Mouse (Mus musculus): ENCODE measurements at regions not wholly inside any gene's neighbourhood (a gene's known extent, or its start where the extent isn't known, plus 50 kb on each side); places are given as distances from the start of the nearest gene placed in this dataset.

DNA sequence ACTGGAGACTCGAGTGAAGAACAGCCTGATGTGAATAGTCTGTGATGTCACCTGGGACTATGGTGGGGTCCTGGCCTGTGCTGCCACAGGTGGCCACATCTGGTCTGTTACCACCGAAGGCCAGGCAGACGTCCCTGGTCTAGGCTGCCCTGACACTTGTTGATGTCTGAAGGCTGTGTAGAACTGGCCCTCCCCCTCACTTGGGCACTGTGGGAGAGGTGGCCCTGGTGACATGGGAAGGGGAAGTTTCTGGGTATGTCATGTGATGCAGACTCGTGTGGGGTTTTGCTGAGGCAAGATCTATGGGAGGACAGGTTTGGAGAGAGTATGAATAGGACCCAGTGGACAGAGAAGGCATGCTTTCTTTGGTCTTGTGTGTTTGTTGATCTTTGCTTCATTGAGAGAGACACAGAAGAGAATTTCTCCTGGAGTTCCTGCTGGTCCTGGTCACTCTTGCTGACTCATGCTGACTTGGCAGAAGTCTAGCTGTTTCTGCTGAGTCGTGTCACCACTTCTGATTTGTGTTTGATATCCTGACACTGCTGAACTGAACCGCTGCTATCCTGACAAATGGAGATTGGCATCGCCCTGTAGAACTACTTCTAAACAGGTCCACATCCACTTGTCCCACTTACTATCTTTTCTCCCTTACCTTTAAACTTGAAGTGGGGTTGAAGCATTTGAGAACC is 79.9 kb upstream of the A430005L14Rik start:
- Histone ChIP-seq H3K27ac (no peak overlapping the region), H3K36me3 (no peaks in the 10 kb centered on the region), H3K4me3 (no peak overlapping the region), H3K4me2 (no peak overlapping the region), H3K27me3 (no peaks in the 10 kb centered on the region), H3K4me1 (replicated peaks) (no peaks in the 10 kb centered on the region), H3K9ac (no peak overlapping the region), H3K9me3 (replicated peaks) (no peaks in the 10 kb centered on the region)
- no peak for ATAC-seq (replicated peaks; ENCODE audit: insufficient number of reproducible peaks, insufficient read depth, low FRiP score, low read depth)
- 68% methylated on average over 7 of the region's 7 CpGs for WGBS

DNA sequence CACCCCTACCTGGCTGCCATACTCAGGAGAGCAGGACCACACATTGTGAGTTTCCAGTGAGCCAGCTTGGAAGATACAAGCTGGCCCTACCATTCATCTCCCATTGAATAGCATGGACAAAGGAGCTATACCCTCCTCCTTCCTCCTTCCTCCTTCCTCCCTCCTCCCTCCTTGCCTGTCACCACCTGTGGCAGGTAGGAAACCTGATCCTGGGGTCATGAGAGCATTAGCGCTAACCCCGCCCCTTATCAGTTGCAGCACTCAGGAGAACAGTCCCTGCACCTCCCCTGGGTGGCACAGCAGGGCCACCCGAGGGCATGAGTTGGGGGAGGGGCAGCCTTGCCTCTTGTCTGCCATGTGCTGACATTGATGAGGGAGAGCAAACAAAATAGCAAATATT is 74.0 kb upstream of the A430005L14Rik start:
- Histone ChIP-seq H3K4me2 (no peak overlapping the region), H3K4me3 (no peak overlapping the region), H3K36me3 (no peaks in the 10 kb centered on the region), H3K27me3 (no peaks in the 10 kb centered on the region), H3K9ac (no peak overlapping the region), H3K4me1 (replicated peaks) (no peaks in the 10 kb centered on the region), H3K27ac (no peak overlapping the region), H3K9me3 (replicated peaks) (no peaks in the 10 kb centered on the region)
- WGBS: 17% methylated on average over 3 of the region's 3 CpGs
- no peak for ATAC-seq (replicated peaks; ENCODE audit: insufficient number of reproducible peaks, insufficient read depth, low FRiP score, low read depth)

DNA sequence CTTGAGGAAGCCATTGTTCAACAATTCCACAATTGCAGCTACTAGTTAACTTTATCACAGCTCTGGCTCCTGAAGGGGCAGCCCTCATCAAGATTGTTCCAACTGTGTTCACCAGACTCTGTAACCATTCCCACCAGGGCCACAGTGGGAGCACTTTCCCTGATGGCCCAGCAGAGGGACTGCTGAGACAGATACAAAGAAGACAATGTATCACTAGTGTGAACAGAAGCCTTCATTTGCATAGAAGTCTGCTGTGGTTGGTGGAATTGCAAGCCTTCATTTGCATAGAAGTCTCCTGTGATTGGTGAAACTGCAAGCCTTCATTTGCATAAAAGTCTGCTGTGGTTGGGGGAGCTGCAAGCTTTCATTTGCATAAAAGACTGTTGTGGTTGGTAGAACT is 73.0 kb upstream of the A430005L14Rik start:
- H3K9ac ChIP-seq: no peak overlapping the region
- H3K4me2 ChIP-seq: no peak overlapping the region
- H3K4me3 ChIP-seq: no peak overlapping the region
- H3K36me3 ChIP-seq: no peaks in the 10 kb centered on the region
- H3K9me3 ChIP-seq (replicated peaks): no peaks in the 10 kb centered on the region
- H3K27ac ChIP-seq: no peak overlapping the region
- no peak for ATAC-seq (replicated peaks; ENCODE audit: insufficient number of reproducible peaks, insufficient read depth, low FRiP score, low read depth)
- no peaks in the 10 kb centered on the region for H3K4me1 ChIP-seq (replicated peaks)
- no peaks in the 10 kb centered on the region for H3K27me3 ChIP-seq

- H3K36me3 ChIP-seq: no peaks in the 10 kb centered on the region
- no peak overlapping the region for H3K27ac ChIP-seq
- 73% methylated on average over 6 of the region's 6 CpGs for WGBS
- H3K9me3 ChIP-seq (replicated peaks): no peaks in the 10 kb centered on the region
- H3K4me3 ChIP-seq: no peak overlapping the region
- no peaks in the 10 kb centered on the region for H3K27me3 ChIP-seq
- H3K4me2 ChIP-seq: no peak overlapping the region
- no peak for ATAC-seq (replicated peaks; ENCODE audit: insufficient number of reproducible peaks, insufficient read depth, low FRiP score, low read depth)
- no peaks in the 10 kb centered on the region for H3K4me1 ChIP-seq (replicated peaks)
- no peak overlapping the region for H3K9ac ChIP-seq
These were observed 71.2 kb upstream of the A430005L14Rik start for GRCm38 (mm10) chr4:153885836-153886235.

- WGBS: 82% methylated on average over 9 of the region's 9 CpGs
- no peaks in the 10 kb centered on the region for H3K4me1 ChIP-seq (replicated peaks)
- no peaks in the 10 kb centered on the region for H3K36me3 ChIP-seq
These were observed 66.9 kb upstream of the A430005L14Rik start for GRCm38 (mm10) chr4:153890130-153890529.

DNA sequence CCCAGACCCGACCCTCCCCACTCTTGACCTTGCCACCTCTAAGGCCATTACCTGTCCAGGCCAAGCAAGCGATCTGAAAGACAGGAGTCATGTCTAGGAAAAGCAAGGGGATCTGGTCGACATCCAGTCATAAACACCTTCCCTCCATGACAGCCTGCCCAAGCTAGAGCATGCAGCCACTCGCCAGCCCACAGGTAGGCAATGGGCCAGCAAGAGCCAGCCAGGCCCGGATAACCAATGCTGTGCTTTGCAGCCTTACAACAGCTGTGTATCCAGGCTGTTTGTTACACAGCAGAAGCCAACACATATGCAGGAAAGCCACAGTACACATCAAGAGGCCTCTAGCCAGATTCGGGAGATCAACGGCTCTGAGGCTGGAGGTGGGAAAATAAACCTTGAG is 57.3 kb upstream of the A430005L14Rik start:
- Histone ChIP-seq H3K36me3 (no peaks in the 10 kb centered on the region), H3K4me2 (no peak overlapping the region), H3K4me1 (replicated peaks) (no peaks in the 10 kb centered on the region), H3K4me3 (no peak overlapping the region), H3K27ac (no peak overlapping the region), H3K9me3 (replicated peaks) (no peaks in the 10 kb centered on the region), H3K27me3 (no peaks in the 10 kb centered on the region), H3K9ac (no peak overlapping the region)
- no peak for ATAC-seq (replicated peaks; ENCODE audit: insufficient number of reproducible peaks, insufficient read depth, low FRiP score, low read depth)
- WGBS: 62% methylated on average over 7 of the region's 7 CpGs

More at GRCm38 (mm10) chr4:153890130-153890529, 66.9 kb upstream of the A430005L14Rik start:
- no peak overlapping the region for H3K27ac ChIP-seq
- no peaks in the 10 kb centered on the region for H3K9me3 ChIP-seq (replicated peaks)
- no peak overlapping the region for H3K9ac ChIP-seq
- no peak overlapping the region for H3K4me3 ChIP-seq
- no peak for ATAC-seq (replicated peaks; ENCODE audit: insufficient number of reproducible peaks, insufficient read depth, low FRiP score, low read depth)
- no peak overlapping the region for H3K4me2 ChIP-seq
- no peaks in the 10 kb centered on the region for H3K27me3 ChIP-seq

- Histone ChIP-seq H3K27ac (no peak overlapping the region), H3K9ac (no peak overlapping the region), H3K36me3 (no peaks in the 10 kb centered on the region), H3K9me3 (replicated peaks) (no peaks in the 10 kb centered on the region), H3K4me3 (no peak overlapping the region), H3K27me3 (no peaks in the 10 kb centered on the region), H3K4me2 (no peak overlapping the region), H3K4me1 (replicated peaks) (no peaks in the 10 kb centered on the region)
- ATAC-seq (replicated peaks; ENCODE audit: insufficient number of reproducible peaks, insufficient read depth, low FRiP score, low read depth): no peak
- WGBS: 70% methylated on average over 9 of the region's 9 CpGs
These were observed 52.0 kb upstream of the A430005L14Rik start for GRCm38 (mm10) chr4:153905076-153905475.

DNA sequence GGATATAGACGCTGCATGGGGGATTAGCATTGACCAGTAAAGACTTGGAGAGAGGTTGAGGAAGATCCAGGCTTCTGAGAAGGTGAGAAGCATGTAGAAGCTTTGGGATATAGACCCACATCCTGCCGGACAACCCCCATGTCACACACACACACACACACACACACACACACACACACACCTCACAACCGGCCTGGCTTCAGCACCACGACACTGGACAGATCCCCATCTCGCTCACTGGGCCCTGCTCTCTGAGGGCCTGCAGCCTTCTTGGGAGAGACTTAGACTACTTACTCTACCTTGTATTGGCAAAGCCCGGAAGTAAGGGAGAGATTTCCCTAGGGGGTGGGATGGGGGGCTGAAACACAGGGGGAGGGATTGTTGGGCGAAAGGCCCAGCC is 51.5 kb upstream of the A430005L14Rik start:
- no peaks in the 10 kb centered on the region for H3K4me1 ChIP-seq (replicated peaks)
- no peak overlapping the region for H3K4me3 ChIP-seq
- no peaks in the 10 kb centered on the region for H3K27me3 ChIP-seq
- H3K4me2 ChIP-seq: no peak overlapping the region
- no peak for ATAC-seq (replicated peaks; ENCODE audit: insufficient number of reproducible peaks, insufficient read depth, low FRiP score, low read depth)
- no peaks in the 10 kb centered on the region for H3K36me3 ChIP-seq
- H3K9me3 ChIP-seq (replicated peaks): no peaks in the 10 kb centered on the region
- WGBS: 28% methylated on average over 7 of the region's 7 CpGs
- H3K27ac ChIP-seq: no peak overlapping the region
- H3K9ac ChIP-seq: no peak overlapping the region
